ENCODE assay signal across 8 mouse cellular contexts in the genomic region with DNA sequence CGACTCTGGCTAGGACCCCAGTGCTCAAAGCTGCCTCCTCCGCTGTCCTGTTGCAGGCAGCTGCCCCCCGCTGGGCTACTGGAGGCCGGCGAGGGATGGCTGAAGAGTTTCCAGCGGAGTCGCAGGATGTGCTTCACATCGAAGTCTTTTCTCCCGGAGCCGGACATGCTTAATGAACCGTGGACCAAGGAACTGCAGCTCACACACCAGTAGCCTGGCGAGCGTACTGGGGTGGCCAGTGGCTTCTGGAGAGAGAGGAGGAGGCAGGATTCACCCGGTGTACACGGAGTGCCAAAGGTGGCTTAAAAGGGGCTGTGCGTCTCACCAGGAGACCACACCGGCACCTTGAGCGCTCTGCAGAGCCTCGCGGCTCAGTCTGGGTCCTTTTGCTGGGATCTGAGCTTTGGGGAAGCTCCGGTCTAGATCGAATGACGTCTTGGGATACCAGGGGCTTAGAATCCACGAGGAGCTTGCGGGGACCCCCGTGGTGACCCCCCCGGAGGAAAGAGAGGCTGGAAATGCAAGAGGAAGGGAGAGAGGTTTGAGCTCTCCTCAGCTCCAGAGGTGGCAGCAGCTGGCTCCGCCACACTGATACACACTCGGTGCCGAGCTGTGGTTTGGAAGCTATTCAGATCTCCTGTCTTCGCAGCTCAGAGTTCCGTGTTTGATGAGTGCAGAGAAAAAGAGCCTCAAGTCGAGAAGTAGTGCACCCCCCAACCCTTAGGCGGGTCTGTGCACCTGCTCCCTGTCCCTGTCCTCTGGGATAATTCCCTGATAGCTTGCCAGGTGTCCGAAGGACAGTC. TPM values are rescaled to one million over a fixed set of nuclear protein-coding genes. Genes with fewer than 3 reads are reported as not detected.
DNase-seq lines count a peak whose midpoint lies in the region; ATAC-seq lines count a peak whose summit lies in the region.

No protein-coding gene starts in this region.

- no peak overlapping the region for H3K4me3 ChIP-seq in liver, embryonic 15.5 days (replicated peaks)
- H3K4me3 ChIP-seq in stomach, embryonic 14.5 days (ENCODE audit: low read depth, low read length): peak overlapping the region; percentile 39

- no peak overlapping the region for H3K27ac ChIP-seq in liver, embryonic 15.5 days (replicated peaks)
- no peak overlapping the region for H3K27ac ChIP-seq in stomach, embryonic 14.5 days (ENCODE audit: low read length)

- no peaks in the 10 kb centered on the region for H3K9me3 ChIP-seq in liver, embryonic 15.5 days (replicated peaks)
- no peaks in the 10 kb centered on the region for H3K9me3 ChIP-seq in stomach, embryonic 14.5 days (ENCODE audit: control insufficient read depth, low read depth, low read length)

- ATAC-seq in hematopoietic stem cell, adult 5-6 weeks (replicated peaks in 1 of 2; ENCODE audit: insufficient read depth in 1 of 2, low FRiP score in 2 of 2, low TSS enrichment in 1 of 2, low read depth in 1 of 2, poor library complexity in 2 of 2, severe bottlenecking in 2 of 2): peak; percentile 74 to 85
- ATAC-seq in liver, embryonic 15.5 days (ENCODE audit: insufficient read depth): no peak
- peak; percentile 79 for ATAC-seq in stomach, embryonic 14.5 days (ENCODE audit: insufficient number of reproducible peaks, insufficient read depth, low FRiP score, low read depth)

- peak overlapping the region; percentile 4; the same call in 1 of the 2 replicates for H3K4me2 ChIP-seq in liver, embryonic 15.5 days
- peak overlapping the region; percentile 96 for H3K4me2 ChIP-seq in stomach, embryonic 14.5 days (replicated peaks; ENCODE audit: low read depth, low read length)

- 2% methylated on average over 35 of the region's 35 CpGs for WGBS in liver, embryonic 15.5 days (ENCODE audit: insufficient replicate concordance)
- 1% methylated on average over 35 of the region's 35 CpGs for WGBS in stomach, embryonic 14.5 days

- no peaks in the 10 kb centered on the region for H3K4me1 ChIP-seq in liver, embryonic 15.5 days (replicated peaks)
- H3K4me1 ChIP-seq in stomach, embryonic 14.5 days (ENCODE audit: control insufficient read depth, insufficient read depth, low read length): no peaks in the 10 kb centered on the region

- peak; percentile 14 to 27 for DNase-seq in left cerebral cortex, adult 18-20 months (ENCODE audit: low spot score in 2 of 2)
- DNase-seq in left cerebral cortex, adult 11 months (ENCODE audit: low spot score): no peak
- DNase-seq in embryo, embryonic 10.5 days (ENCODE audit: low spot score): peak; percentile 66
- DNase-seq in spleen, postnatal 4 days (ENCODE audit: low spot score in 2 of 2): no peak
- no peak for DNase-seq in spleen, adult 18-20 months

- H3K27me3 ChIP-seq in liver, embryonic 15.5 days: no peaks in the 10 kb centered on the region
- H3K27me3 ChIP-seq in stomach, embryonic 14.5 days (ENCODE audit: control insufficient read depth, insufficient read depth, low read length): no peaks in the 10 kb centered on the region

- no peak overlapping the region for H3K9ac ChIP-seq in liver, embryonic 15.5 days
- 0 out of 2 replicates have a peak overlapping the region, but pooled peaks have one; percentile 25 for H3K9ac ChIP-seq in stomach, embryonic 14.5 days (replicated peaks; ENCODE audit: low read depth, low read length)

- H3K36me3 ChIP-seq in liver, embryonic 15.5 days (replicated peaks): no peaks in the 10 kb centered on the region
- H3K36me3 ChIP-seq in stomach, embryonic 14.5 days (ENCODE audit: control insufficient read depth, insufficient read depth, low read length): no peaks in the 10 kb centered on the region

RNA-seq across cellular contexts. Expression of gene Klhl1, which starts 0.6 kb away (rescaled TPM):
- total RNA-seq in left cerebral cortex, adult 18-20 months (2021): 1 to 10 TPM; 1.1 to 1.3 TPM
- total RNA-seq in hematopoietic stem cell, adult 5-6 weeks (2017): not detected in 2 replicates
- not detected in 2 replicates for polyA plus RNA-seq in liver, embryonic 15.5 days (2015; fragmentation: Nextera tagmentation; extraction: Ambion mirVana)
- polyA plus RNA-seq in stomach, embryonic 14.5 days (2014; fragmentation: Nextera tagmentation; extraction: Ambion mirVana): 0.60 and 1.4 TPM in 2 replicates

Comparison
In these comparisons a context has a peak if more than half of its experiments do, and no peak if none do; other contexts are left out.
1. DNase-seq: peak in left cerebral cortex, adult 18-20 months (2 of 2) and embryo, embryonic 10.5 days (single experiment); none in left cerebral cortex, adult 11 months (single experiment), spleen, postnatal 4 days (0 of 2) and spleen, adult 18-20 months (0 of 2).